Mouse (Mus musculus) monocyte, adult 5-6 weeks (primary cell): ENCODE results near the gene Kcnh7. TPM values are rescaled to one million over a fixed set of nuclear protein-coding genes. Genes with fewer than 3 reads are reported as not detected.

Experiments used
- ATAC-seq: fragments of 153-309, 156-312 bp; replicated peaks from 2 replicates; pipeline ENCODE4 v1.8.0; 2017; ENCODE audit warnings: mild to moderate bottlenecking; ENCODE audit not compliant: low TSS enrichment, insufficient number of reproducible peaks, severe bottlenecking, poor library complexity, low FRiP score
- total RNA-seq: library from RNA; stranded (forward); fragments of 200-1000, 200-491, 200-594 nt; gene quantifications from 3 replicates; pipeline ENCODE4 v1.2.3, GENCODE M21; 2017

Kcnh7 gene
- total RNA-seq, 1 experiment from 2014 or later, result not detected

GRCm38 (mm10) chr2:62662560-62662959, 521.5 kb downstream of the Kcnh7 start:
- ATAC-seq, result no peak

- no peak for ATAC-seq
Observed at GRCm38 (mm10) chr2:62660565-62660964, 523.5 kb downstream of the Kcnh7 start.

- no peak for ATAC-seq
Observed at GRCm38 (mm10) chr2:62656072-62656471, 528.0 kb downstream of the Kcnh7 start.

DNA sequence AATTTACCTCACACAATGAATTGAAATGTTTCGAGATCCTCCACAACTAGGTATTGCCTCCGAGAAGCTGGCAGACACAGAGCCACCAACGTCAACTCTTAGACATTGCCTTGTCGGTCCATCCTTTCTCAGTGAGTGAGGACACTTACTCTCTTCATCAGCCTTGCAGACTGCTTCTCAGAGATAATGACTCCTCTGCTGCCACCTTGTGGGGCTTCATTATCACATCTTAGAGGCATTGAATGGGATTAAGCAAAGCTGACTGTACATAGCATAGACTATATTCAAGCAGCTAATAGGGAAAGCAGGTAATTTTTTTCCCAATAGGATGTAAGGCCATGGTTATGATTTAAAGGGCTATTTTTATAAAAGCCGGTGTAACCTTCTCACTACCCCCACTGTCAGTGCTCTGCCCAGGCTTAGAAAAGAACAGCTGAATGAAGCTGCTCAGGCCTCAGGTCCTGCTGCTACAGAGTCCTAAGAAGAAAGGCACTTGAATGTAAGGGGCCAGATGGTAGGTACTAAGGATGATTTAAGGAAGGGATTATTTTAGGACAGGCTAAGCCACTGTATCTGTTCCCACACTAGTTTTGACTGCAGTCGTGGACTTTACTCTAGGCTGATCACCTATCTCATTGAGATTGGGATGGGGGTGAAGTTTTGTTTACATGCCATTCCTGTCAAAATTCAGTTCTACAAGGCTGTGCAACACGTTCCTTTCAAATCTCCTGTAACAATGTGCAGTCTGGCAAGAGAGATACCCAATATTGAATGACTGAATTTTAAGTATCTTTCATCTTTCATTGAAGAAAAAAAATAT, 529.4 kb downstream of the Kcnh7 start:
- peak; percentile 74 for ATAC-seq

DNA sequence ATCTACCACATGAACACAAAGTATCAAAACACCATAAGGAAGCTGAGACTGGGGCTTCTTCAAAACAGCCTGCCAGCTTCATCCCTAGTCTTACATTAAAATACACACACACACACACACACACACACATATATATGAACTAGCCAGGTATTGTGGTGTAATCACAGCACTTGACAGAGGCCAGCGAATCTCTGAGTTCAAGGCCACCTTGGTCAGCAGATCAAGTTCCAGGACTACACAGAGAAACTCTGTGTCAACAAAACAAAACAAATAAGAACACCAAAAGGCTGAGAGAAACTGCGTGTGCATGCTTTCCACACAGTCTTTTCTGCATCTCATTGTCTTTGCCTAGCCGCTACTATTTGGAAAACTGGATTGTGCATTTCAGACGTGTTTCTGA, 531.6 kb downstream of the Kcnh7 start:
- ATAC-seq, result no peak

- no peak for ATAC-seq
Observed at GRCm38 (mm10) chr2:62651890-62652289, 532.2 kb downstream of the Kcnh7 start.

DNA sequence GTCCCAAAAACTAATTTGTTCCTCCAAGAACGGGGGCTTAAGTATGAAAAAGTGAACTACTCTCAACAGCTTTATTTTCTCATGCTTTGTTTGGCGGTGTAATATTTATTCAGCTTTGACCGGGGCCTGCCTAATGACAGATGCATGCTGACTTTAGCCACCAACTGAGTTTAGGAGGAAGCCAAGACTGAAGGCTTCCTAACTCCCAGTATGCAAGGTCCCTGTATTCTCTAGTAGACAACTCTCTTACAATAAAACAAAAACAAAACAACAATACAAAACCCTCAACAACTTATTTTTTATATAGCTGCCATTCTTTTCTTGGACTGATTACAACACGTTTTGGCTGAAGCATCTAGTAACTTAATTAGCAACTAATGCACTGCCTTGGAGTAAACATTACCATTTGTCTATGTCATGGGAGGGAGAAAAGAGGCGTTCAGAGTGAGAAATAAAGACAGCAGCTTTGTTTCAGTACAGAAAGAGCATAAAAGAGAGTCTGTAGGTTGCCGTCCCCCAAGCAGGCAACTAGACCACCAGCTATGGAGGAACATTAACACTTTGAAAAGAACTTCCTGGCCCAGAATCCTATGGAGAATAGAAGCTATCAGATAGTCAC, 537.3 kb downstream of the Kcnh7 start:
- no peak for ATAC-seq

DNA sequence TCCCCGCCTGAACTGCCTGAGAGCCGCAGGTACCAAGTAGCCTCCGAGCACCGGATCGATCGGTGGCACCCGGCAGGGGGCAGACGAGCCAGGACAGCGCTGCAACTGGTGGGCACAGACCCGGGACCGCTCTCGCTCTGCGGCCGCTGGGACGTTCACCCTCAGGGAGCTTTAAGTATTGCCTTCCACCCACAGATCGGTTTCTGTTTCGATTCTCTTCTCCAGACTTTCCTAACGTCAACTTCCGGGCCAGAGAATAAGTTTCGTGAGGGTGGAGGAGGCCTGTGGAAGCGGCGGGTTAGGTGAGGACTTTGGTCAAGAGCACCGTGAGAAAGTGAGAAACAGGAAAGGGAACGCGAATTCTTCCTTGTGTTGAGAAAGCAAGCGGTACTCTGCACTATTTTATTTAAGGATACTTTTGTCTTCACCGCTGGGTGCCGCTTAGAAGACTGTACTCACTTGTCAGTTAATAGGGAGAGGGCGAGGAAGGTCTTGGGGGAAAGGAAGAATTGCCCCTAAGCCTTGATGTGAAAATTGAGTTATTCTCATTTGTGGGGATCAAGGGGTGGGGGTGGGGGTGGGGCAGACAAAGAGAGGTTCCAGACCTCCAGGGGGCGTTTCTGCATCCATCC, 538.0 kb downstream of the Kcnh7 start, which contains the start of gene Ifih1:
TSS of gene Ifih1 (minus strand) at position 242 of the 632 bp plus-strand sequence.
- peak; percentile 77 for ATAC-seq

DNA sequence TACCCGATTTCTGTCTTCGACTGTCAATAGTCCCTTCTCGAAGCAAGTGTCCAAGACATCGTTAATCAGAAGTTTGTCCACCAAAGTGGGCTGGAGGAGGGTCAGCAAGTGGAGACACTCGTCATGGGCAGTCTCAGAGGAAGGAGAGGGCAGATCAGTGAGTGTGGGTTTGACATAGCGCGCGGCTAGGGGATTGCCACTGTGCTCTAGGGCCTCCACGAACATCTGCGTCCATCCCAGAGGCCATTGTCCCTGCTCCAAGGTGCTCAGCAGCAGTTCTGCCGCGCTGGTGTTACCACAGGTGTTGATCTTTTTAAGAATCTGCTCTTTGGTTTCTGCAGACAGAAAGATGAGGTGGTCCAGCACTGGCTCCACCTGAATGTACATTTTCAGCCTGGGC, 538.6 kb downstream of the Kcnh7 start:
- no peak for ATAC-seq

DNA sequence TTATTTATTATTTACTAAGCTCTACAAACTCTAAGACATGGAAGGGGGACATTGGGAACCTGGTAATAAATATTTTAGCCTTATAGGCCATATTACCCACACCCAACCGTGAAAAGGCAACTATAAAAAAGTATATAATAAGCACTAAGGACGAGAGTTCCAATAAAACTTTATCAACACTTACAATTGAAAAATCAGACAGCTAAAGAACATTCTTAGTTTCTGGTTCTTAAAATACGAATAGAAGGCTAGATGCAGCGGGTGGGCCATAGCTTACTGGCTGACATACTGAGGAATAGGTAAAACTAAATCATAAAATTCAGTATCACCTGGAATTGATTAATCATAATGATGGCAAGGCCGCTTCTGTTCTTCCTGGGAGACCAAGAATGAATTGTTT, 539.2 kb downstream of the Kcnh7 start:
- ATAC-seq, result no peak
